Mouse (Mus musculus) hindbrain, embryonic 12.5 days (tissue): Measurements from ENCODE around the gene Stk11. TPM values are rescaled to one million over a fixed set of nuclear protein-coding genes. Genes with fewer than 3 reads are reported as not detected.

ENCODE experiments used
- ATAC-seq: fragments of 200-750 bp; cut with Nextera tagmentation; 2 replicates; pipeline ENCODE4 v1.8.0; 2017; ENCODE audit warnings: moderate TSS enrichment; ENCODE audit not compliant: low FRiP score
- H3K27ac ChIP-seq: fragments of 300-500 bp; sonication (generic); 2 replicates; pipeline ENCODE4 v1.5.1; 2016; ENCODE audit warnings: mild to moderate bottlenecking
- H3K27me3 ChIP-seq: fragments of 300-500 bp; sonication (generic); 2 replicates; pipeline ENCODE4 v1.6.1; 2016; ENCODE audit warnings: mild to moderate bottlenecking
- H3K36me3 ChIP-seq: fragments of 300-500 bp; sonication (generic); 2 replicates; pipeline ENCODE4 v1.6.1; 2016; ENCODE audit warnings: mild to moderate bottlenecking
- H3K4me1 ChIP-seq: fragments of 300-500 bp; sonication (generic); 2 replicates; pipeline ENCODE4 v1.6.1; 2016
- H3K4me2 ChIP-seq: fragments of 300-500 bp; sonication (generic); replicated peaks from 2 replicates; pipeline ENCODE4 v1.6.1; 2016; ENCODE audit warnings: mild to moderate bottlenecking
- H3K4me3 ChIP-seq: fragments of 300-500 bp; sonication (generic); 2 replicates; pipeline ENCODE4 v1.5.1; 2016; ENCODE audit warnings: mild to moderate bottlenecking
- H3K9ac ChIP-seq: fragments of 300-500 bp; sonication (generic); 2 replicates; pipeline ENCODE4 v1.6.1; 2016; ENCODE audit warnings: mild to moderate bottlenecking, moderate library complexity
- H3K9me3 ChIP-seq: fragments of 300-500 bp; sonication (generic); replicated peaks from 2 replicates; pipeline ENCODE4 v1.6.1; 2016; ENCODE audit warnings: mild to moderate bottlenecking
- WGBS: fragments of 180-500 bp; shearing (Covaris S2); methylation state at CpG from one replicate; pipeline ENCODE4 v1.1.7; 2016; 5-methylcytosine and 5-hydroxymethylcytosine counted together
- polyA plus RNA-seq: library from polyadenylated mRNA; unstranded; fragments of >200 nt; fragmentation: Nextera tagmentation; extraction: Ambion mirVana; gene quantifications from 2 replicates; pipeline ENCODE4 v1.2.1, GENCODE M21; 2016

Gene Stk11
- polyA plus RNA-seq, 1 experiment from 2014 or later = 16.1 TPM

GRCm38 (mm10) chr10:80171760-80172526 is 56.3 kb downstream of the Stk11 start:
- H3K4me1 ChIP-seq = peaks cover 51% of the 10 kb centered on the region
- no peak for ATAC-seq

GRCm38 (mm10) chr10:80172527-80173292 is 57.1 kb downstream of the Stk11 start, which contains the start of gene 1600002K03Rik:
TSS of gene 1600002K03Rik (plus strand) at chr10:80172944.
- 8% methylated on average over 35 of the region's 35 CpGs for WGBS
- H3K4me3 ChIP-seq = peak within 1 kb of the TSS; percentile 46
- peaks cover 32% of the 10 kb centered on the region for H3K36me3 ChIP-seq
- ATAC-seq = peak; percentile 74
- peaks cover 51% of the 10 kb centered on the region for H3K4me1 ChIP-seq
- no peaks in the 10 kb centered on the region for H3K9me3 ChIP-seq
- H3K4me2 ChIP-seq = peak within 1 kb of the TSS; percentile 65
- H3K27ac ChIP-seq = peak within 1 kb of the TSS; percentile 89
- no peaks in the 10 kb centered on the region for H3K27me3 ChIP-seq
- H3K9ac ChIP-seq = peak within 1 kb of the TSS; percentile 64

More at GRCm38 (mm10) chr10:80171760-80172526, 56.3 kb downstream of the Stk11 start:
- H3K9ac ChIP-seq = peak overlapping the region; percentile 64
- peaks cover 32% of the 10 kb centered on the region for H3K36me3 ChIP-seq
- no peaks in the 10 kb centered on the region for H3K9me3 ChIP-seq
- peak overlapping the region; percentile 65 for H3K4me2 ChIP-seq
- no peaks in the 10 kb centered on the region for H3K27me3 ChIP-seq
- 83% methylated on average over 45 of the region's 45 CpGs for WGBS
- H3K4me3 ChIP-seq = peak overlapping the region; percentile 46; the same call in 1 of the 2 replicates
- peak overlapping the region; percentile 89 for H3K27ac ChIP-seq

GRCm38 (mm10) chr10:80173358-80173757 is 57.8 kb downstream of the Stk11 start:
- H3K4me2 ChIP-seq = peak overlapping the region; percentile 65
- H3K27ac ChIP-seq = peak overlapping the region; percentile 89
- H3K4me3 ChIP-seq = peak overlapping the region; percentile 46
- H3K9me3 ChIP-seq = no peaks in the 10 kb centered on the region
- peaks cover 51% of the 10 kb centered on the region for H3K4me1 ChIP-seq
- H3K36me3 ChIP-seq = peaks cover 32% of the 10 kb centered on the region
- 8% methylated on average over 11 of the region's 11 CpGs for WGBS
- H3K9ac ChIP-seq = peak overlapping the region; percentile 57
- ATAC-seq = no peak
- H3K27me3 ChIP-seq = no peaks in the 10 kb centered on the region

- ATAC-seq = no peak
- Histone ChIP-seq H3K9me3 (no peaks in the 10 kb centered on the region), H3K4me2 (no peak overlapping the region), H3K4me3 (no peak overlapping the region), H3K4me1 (peaks cover 43% of the 10 kb centered on the region), H3K36me3 (peaks cover 32% of the 10 kb centered on the region), H3K27me3 (no peaks in the 10 kb centered on the region), H3K9ac (no peak overlapping the region), H3K27ac (no peak overlapping the region)
- WGBS = 88% methylated on average over 10 of the region's 10 CpGs
These were observed 58.5 kb downstream of the Stk11 start for GRCm38 (mm10) chr10:80173955-80174640.

- Histone ChIP-seq H3K4me2 (no peak overlapping the region), H3K9me3 (no peaks in the 10 kb centered on the region), H3K27me3 (no peaks in the 10 kb centered on the region), H3K4me3 (no peak overlapping the region), H3K27ac (no peak overlapping the region), H3K9ac (no peak overlapping the region), H3K4me1 (peaks cover 39% of the 10 kb centered on the region), H3K36me3 (peaks cover 27% of the 10 kb centered on the region)
- ATAC-seq = no peak
- WGBS = 62% methylated on average over 2 of the region's 2 CpGs
These were observed 59.1 kb downstream of the Stk11 start for GRCm38 (mm10) chr10:80174705-80175104.

- Histone ChIP-seq H3K4me3 (no peak overlapping the region), H3K4me2 (no peak overlapping the region), H3K27ac (no peak overlapping the region), H3K36me3 (peaks cover 17% of the 10 kb centered on the region), H3K9ac (no peak overlapping the region; the same call in 1 of the 2 replicates), H3K4me1 (peaks cover 37% of the 10 kb centered on the region), H3K27me3 (no peaks in the 10 kb centered on the region), H3K9me3 (no peaks in the 10 kb centered on the region)
- 22% methylated on average over 4 of the region's 4 CpGs for WGBS
- no peak for ATAC-seq
These were observed 60.1 kb downstream of the Stk11 start for GRCm38 (mm10) chr10:80175536-80176269.

- Histone ChIP-seq H3K27me3 (no peaks in the 10 kb centered on the region), H3K27ac (no peak overlapping the region), H3K9ac (peak overlapping the region; percentile 25; the same call in 1 of the 2 replicates), H3K9me3 (no peaks in the 10 kb centered on the region), H3K4me2 (no peak overlapping the region), H3K36me3 (peaks cover 11% of the 10 kb centered on the region), H3K4me3 (no peak overlapping the region), H3K4me1 (peaks cover 41% of the 10 kb centered on the region)
- 82% methylated on average over 5 of the region's 5 CpGs for WGBS
- no peak for ATAC-seq
These were observed 60.7 kb downstream of the Stk11 start for GRCm38 (mm10) chr10:80176270-80176834.

GRCm38 (mm10) chr10:80177441-80178279 is 62.1 kb downstream of the Stk11 start:
- Histone ChIP-seq H3K27ac (no peak overlapping the region), H3K4me1 (peaks cover 42% of the 10 kb centered on the region), H3K4me3 (no peak overlapping the region), H3K9me3 (no peaks in the 10 kb centered on the region), H3K27me3 (no peaks in the 10 kb centered on the region), H3K36me3 (peaks cover 7% of the 10 kb centered on the region), H3K9ac (no peak overlapping the region; the same call in 1 of the 2 replicates), H3K4me2 (no peak overlapping the region)
- no peak for ATAC-seq
- 43% methylated on average over 7 of the region's 7 CpGs for WGBS

GRCm38 (mm10) chr10:80179068-80180051 is 63.8 kb downstream of the Stk11 start, which contains the start of gene Efna2:
TSS of gene Efna2 (plus strand) at chr10:80179482.
- Histone ChIP-seq H3K9ac (peak within 1 kb of the TSS; percentile 97), H3K4me1 (peaks cover 38% of the 10 kb centered on the region), H3K36me3 (peaks cover 19% of the 10 kb centered on the region), H3K27ac (peak within 1 kb of the TSS; percentile 88), H3K4me2 (peak within 1 kb of the TSS; percentile 90), H3K4me3 (peak within 1 kb of the TSS; percentile 79), H3K27me3 (no peaks in the 10 kb centered on the region), H3K9me3 (no peaks in the 10 kb centered on the region)
- peak; percentile 74 for ATAC-seq
- 1% methylated on average over 69 of the region's 106 CpGs for WGBS
